Mouse (Mus musculus): ENCODE data around the gene Arid1b. TPM values are rescaled to one million over a fixed set of nuclear protein-coding genes. Genes with fewer than 3 reads are reported as not detected.

Arid1b gene
- total RNA-seq, 1 experiment: 9.2 TPM

- H3K27ac ChIP-seq (ENCODE audit: insufficient read depth, low read depth, low read length, poor library complexity, severe bottlenecking): no peak overlapping the region
- H3K4me1 ChIP-seq (ENCODE audit: control insufficient read depth in 2 of 2, insufficient read depth in 2 of 2, low read length in 2 of 2, poor library complexity in 1 of 2): no peaks in the 10 kb centered on the region
- in situ Hi-C loops (cut with MboI; ENCODE audit: low sequenced_read_pairs in 2 of 2, unreplicated experiment in 2 of 2): no loop called here
- no peaks in the 10 kb centered on the region for H3K9me3 ChIP-seq (ENCODE audit: control insufficient read depth, insufficient read depth, low read depth, low read length)
- DNase-seq (ENCODE audit: low read depth, low spot score): no peak
- no peak overlapping the region for H3K9ac ChIP-seq (ENCODE audit: insufficient read depth, low read depth, low read length, poor library complexity, severe bottlenecking)
- H3K4me3 ChIP-seq (ENCODE audit: insufficient read depth in 1 of 2, low read depth in 1 of 2, low read length in 2 of 2, poor library complexity in 1 of 2, severe bottlenecking in 1 of 2): no peak overlapping the region
- TF ChIP-seq CHD2 (IDR thresholded peaks at IDR 0.05; ENCODE audit: low read depth, low read length): no peak
- no peak for TF ChIP-seq MAFK (IDR thresholded peaks at IDR 0.05; ENCODE audit: insufficient read depth, low read depth, low read length)
- no peak for TF ChIP-seq ZC3H11A (IDR thresholded peaks at IDR 0.05; ENCODE audit: borderline replicate concordance, low read depth, low read length)
- TF ChIP-seq HCFC1 (IDR thresholded peaks at IDR 0.05; ENCODE audit: borderline replicate concordance, insufficient read depth, low read length): no peak
- TF ChIP-seq ZNF384 (IDR thresholded peaks at IDR 0.05; ENCODE audit: low read depth, low read length): no peak
- no peaks in the 10 kb centered on the region for H3K36me3 ChIP-seq (ENCODE audit: control insufficient read depth, insufficient read depth, low read length, poor library complexity, severe bottlenecking)
These were observed 250.4 kb downstream of the Arid1b start for GRCm38 (mm10) chr17:5244526-5244925.

GRCm38 (mm10) chr17:5246688-5247087 lies 252.6 kb downstream of the Arid1b start:
- H3K4me3 ChIP-seq (ENCODE audit: insufficient read depth in 1 of 2, low read depth in 1 of 2, low read length in 2 of 2, poor library complexity in 1 of 2, severe bottlenecking in 1 of 2): no peak overlapping the region
- in situ Hi-C loops (cut with MboI; ENCODE audit: low sequenced_read_pairs in 2 of 2, unreplicated experiment in 2 of 2): no loop called here
- H3K27ac ChIP-seq (ENCODE audit: insufficient read depth, low read depth, low read length, poor library complexity, severe bottlenecking): no peak overlapping the region

GRCm38 (mm10) chr17:5247247-5247646 lies 253.1 kb downstream of the Arid1b start:
- no peak overlapping the region for H3K27ac ChIP-seq (ENCODE audit: insufficient read depth, low read depth, low read length, poor library complexity, severe bottlenecking)
- no peaks in the 10 kb centered on the region for H3K36me3 ChIP-seq (ENCODE audit: control insufficient read depth, insufficient read depth, low read length, poor library complexity, severe bottlenecking)
- in situ Hi-C loops (cut with MboI; ENCODE audit: low sequenced_read_pairs in 2 of 2, unreplicated experiment in 2 of 2): no loop called here
- no peaks in the 10 kb centered on the region for H3K9me3 ChIP-seq (ENCODE audit: control insufficient read depth, insufficient read depth, low read depth, low read length)
- no peaks in the 10 kb centered on the region for H3K4me1 ChIP-seq (ENCODE audit: control insufficient read depth in 2 of 2, insufficient read depth in 2 of 2, low read length in 2 of 2, poor library complexity in 1 of 2)
- TF ChIP-seq CHD2 (IDR thresholded peaks at IDR 0.05; ENCODE audit: low read depth, low read length): no peak
- TF ChIP-seq MAFK (IDR thresholded peaks at IDR 0.05; ENCODE audit: insufficient read depth, low read depth, low read length): no peak
- TF ChIP-seq HCFC1 (IDR thresholded peaks at IDR 0.05; ENCODE audit: borderline replicate concordance, insufficient read depth, low read length): no peak
- TF ChIP-seq ZNF384 (IDR thresholded peaks at IDR 0.05; ENCODE audit: low read depth, low read length): no peak
- TF ChIP-seq ZC3H11A (IDR thresholded peaks at IDR 0.05; ENCODE audit: borderline replicate concordance, low read depth, low read length): no peak
- no peak for DNase-seq (ENCODE audit: low read depth, low spot score)
- no peak overlapping the region for H3K4me3 ChIP-seq (ENCODE audit: insufficient read depth in 1 of 2, low read depth in 1 of 2, low read length in 2 of 2, poor library complexity in 1 of 2, severe bottlenecking in 1 of 2)
- no peak overlapping the region for H3K9ac ChIP-seq (ENCODE audit: insufficient read depth, low read depth, low read length, poor library complexity, severe bottlenecking)

More at GRCm38 (mm10) chr17:5246688-5247087, 252.6 kb downstream of the Arid1b start:
- H3K9me3 ChIP-seq (ENCODE audit: control insufficient read depth, insufficient read depth, low read depth, low read length): no peaks in the 10 kb centered on the region
- H3K4me1 ChIP-seq (ENCODE audit: control insufficient read depth in 2 of 2, insufficient read depth in 2 of 2, low read length in 2 of 2, poor library complexity in 1 of 2): no peaks in the 10 kb centered on the region
- no peak overlapping the region for H3K9ac ChIP-seq (ENCODE audit: insufficient read depth, low read depth, low read length, poor library complexity, severe bottlenecking)
- no peak for DNase-seq (ENCODE audit: low read depth, low spot score)
- H3K36me3 ChIP-seq (ENCODE audit: control insufficient read depth, insufficient read depth, low read length, poor library complexity, severe bottlenecking): no peaks in the 10 kb centered on the region
- TF ChIP-seq HCFC1 (IDR thresholded peaks at IDR 0.05; ENCODE audit: borderline replicate concordance, insufficient read depth, low read length): no peak
- TF ChIP-seq CHD2 (IDR thresholded peaks at IDR 0.05; ENCODE audit: low read depth, low read length): no peak
- TF ChIP-seq ZNF384 (IDR thresholded peaks at IDR 0.05; ENCODE audit: low read depth, low read length): no peak
- TF ChIP-seq ZC3H11A (IDR thresholded peaks at IDR 0.05; ENCODE audit: borderline replicate concordance, low read depth, low read length): no peak
- TF ChIP-seq MAFK (IDR thresholded peaks at IDR 0.05; ENCODE audit: insufficient read depth, low read depth, low read length): no peak

GRCm38 (mm10) chr17:5247737-5248136 lies 253.6 kb downstream of the Arid1b start:
- H3K9ac ChIP-seq (ENCODE audit: insufficient read depth, low read depth, low read length, poor library complexity, severe bottlenecking): no peak overlapping the region
- TF ChIP-seq ZNF384 (IDR thresholded peaks at IDR 0.05; ENCODE audit: low read depth, low read length) (no peak), MAFK (IDR thresholded peaks at IDR 0.05; ENCODE audit: insufficient read depth, low read depth, low read length) (no peak), HCFC1 (IDR thresholded peaks at IDR 0.05; ENCODE audit: borderline replicate concordance, insufficient read depth, low read length) (no peak), ZC3H11A (IDR thresholded peaks at IDR 0.05; ENCODE audit: borderline replicate concordance, low read depth, low read length) (no peak), CHD2 (IDR thresholded peaks at IDR 0.05; ENCODE audit: low read depth, low read length) (no peak)
- no peak overlapping the region for H3K4me3 ChIP-seq (ENCODE audit: insufficient read depth in 1 of 2, low read depth in 1 of 2, low read length in 2 of 2, poor library complexity in 1 of 2, severe bottlenecking in 1 of 2)
- H3K4me1 ChIP-seq (ENCODE audit: control insufficient read depth in 2 of 2, insufficient read depth in 2 of 2, low read length in 2 of 2, poor library complexity in 1 of 2): no peaks in the 10 kb centered on the region
- DNase-seq (ENCODE audit: low read depth, low spot score): no peak
- H3K36me3 ChIP-seq (ENCODE audit: control insufficient read depth, insufficient read depth, low read length, poor library complexity, severe bottlenecking): no peaks in the 10 kb centered on the region
- in situ Hi-C loops (cut with MboI; ENCODE audit: low sequenced_read_pairs in 2 of 2, unreplicated experiment in 2 of 2): no loop called here
- no peaks in the 10 kb centered on the region for H3K9me3 ChIP-seq (ENCODE audit: control insufficient read depth, insufficient read depth, low read depth, low read length)
- no peak overlapping the region for H3K27ac ChIP-seq (ENCODE audit: insufficient read depth, low read depth, low read length, poor library complexity, severe bottlenecking)

Measured in ES-E14 (cell line).